Mouse (Mus musculus): ENCODE results near the gene Dock4. TPM values are rescaled to one million over a fixed set of nuclear protein-coding genes. Genes with fewer than 3 reads are reported as not detected.

Gene Dock4
- polyA plus RNA-seq, 1 experiment from 2014 or later: 0.61 TPM

- no peak overlapping the region for H3K4me3 ChIP-seq (replicated peaks)
- no peak overlapping the region for H3K27ac ChIP-seq
- DNase-seq (no peak), ATAC-seq (ENCODE audit: low read depth) (no peak)
- H3K9ac ChIP-seq: no peak overlapping the region
- no peak overlapping the region for H3K4me2 ChIP-seq
- no peaks in the 10 kb centered on the region for H3K36me3 ChIP-seq
- H3K4me1 ChIP-seq (replicated peaks): no peaks in the 10 kb centered on the region
- H3K9me3 ChIP-seq (replicated peaks): no peaks in the 10 kb centered on the region
- no peaks in the 10 kb centered on the region for H3K27me3 ChIP-seq
- 39% methylated on average over 5 of the region's 5 CpGs for WGBS (ENCODE audit: insufficient replicate concordance)
These were observed 268.5 kb downstream of the Dock4 start for GRCm38 (mm10) chr12:40714288-40714687.

GRCm38 (mm10) chr12:40715174-40715573 lies 269.4 kb downstream of the Dock4 start:
- Histone ChIP-seq H3K27ac (no peak overlapping the region), H3K36me3 (no peaks in the 10 kb centered on the region), H3K9ac (no peak overlapping the region), H3K4me1 (replicated peaks) (no peaks in the 10 kb centered on the region), H3K27me3 (no peaks in the 10 kb centered on the region), H3K9me3 (replicated peaks) (no peaks in the 10 kb centered on the region), H3K4me3 (replicated peaks) (no peak overlapping the region), H3K4me2 (no peak overlapping the region)
- ATAC-seq (ENCODE audit: low read depth) (no peak), DNase-seq (no peak)
- WGBS (ENCODE audit: insufficient replicate concordance): 58% methylated on average over 2 of the region's 2 CpGs

DNA sequence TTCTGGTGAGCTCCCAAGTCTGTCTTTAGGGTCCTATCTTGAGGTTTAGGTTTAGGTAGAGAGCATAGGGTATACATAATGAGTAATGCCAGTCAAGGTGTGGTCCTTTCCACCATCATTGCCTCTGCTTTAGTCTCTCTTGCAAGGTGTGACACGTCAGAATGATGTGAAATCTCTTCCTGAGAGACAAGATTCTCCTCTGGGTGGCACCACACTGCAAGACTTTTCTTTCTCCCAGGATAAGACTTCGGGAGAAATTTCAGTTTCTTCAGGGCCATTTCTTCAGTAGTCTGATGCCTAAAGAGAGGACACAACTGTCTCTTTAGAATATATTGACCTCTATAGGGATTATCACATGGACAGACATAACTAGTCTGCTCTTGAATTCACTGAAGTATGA lies 282.6 kb downstream of the Dock4 start:
- Histone ChIP-seq H3K4me3 (replicated peaks) (no peak overlapping the region), H3K27ac (no peak overlapping the region), H3K9me3 (replicated peaks) (no peaks in the 10 kb centered on the region), H3K4me2 (no peak overlapping the region), H3K9ac (no peak overlapping the region), H3K36me3 (no peaks in the 10 kb centered on the region), H3K4me1 (replicated peaks) (no peaks in the 10 kb centered on the region), H3K27me3 (no peaks in the 10 kb centered on the region)
- ATAC-seq (ENCODE audit: low read depth): no peak
- WGBS (ENCODE audit: insufficient replicate concordance): 41% methylated on average over 2 of the region's 2 CpGs
- DNase-seq: no peak

GRCm38 (mm10) chr12:40730756-40731155 lies 285.0 kb downstream of the Dock4 start:
- no peak for ATAC-seq (ENCODE audit: low read depth)
- Histone ChIP-seq H3K27me3 (no peaks in the 10 kb centered on the region), H3K36me3 (no peaks in the 10 kb centered on the region), H3K4me2 (no peak overlapping the region), H3K9ac (no peak overlapping the region), H3K9me3 (replicated peaks) (no peaks in the 10 kb centered on the region), H3K4me3 (replicated peaks) (no peak overlapping the region), H3K27ac (no peak overlapping the region), H3K4me1 (replicated peaks) (no peaks in the 10 kb centered on the region)
- DNase-seq: no peak
- 69% methylated on average over 3 of the region's 3 CpGs for WGBS (ENCODE audit: insufficient replicate concordance)

- H3K4me2 ChIP-seq: no peak overlapping the region
These were observed 299.7 kb downstream of the Dock4 start for GRCm38 (mm10) chr12:40745501-40745900.

GRCm38 (mm10) chr12:40746081-40746480 lies 300.3 kb downstream of the Dock4 start:
- H3K9me3 ChIP-seq (replicated peaks): no peaks in the 10 kb centered on the region
- H3K27ac ChIP-seq: no peak overlapping the region
- ATAC-seq (ENCODE audit: low read depth) (no peak), DNase-seq (no peak)
- no peak overlapping the region for H3K4me3 ChIP-seq (replicated peaks)
- no peak overlapping the region for H3K9ac ChIP-seq
- H3K4me1 ChIP-seq (replicated peaks): no peaks in the 10 kb centered on the region
- WGBS (ENCODE audit: insufficient replicate concordance): 69% methylated on average over 3 of the region's 3 CpGs
- H3K4me2 ChIP-seq: no peak overlapping the region
- H3K36me3 ChIP-seq: no peaks in the 10 kb centered on the region
- H3K27me3 ChIP-seq: no peaks in the 10 kb centered on the region

More at GRCm38 (mm10) chr12:40745501-40745900, 299.7 kb downstream of the Dock4 start:
- no peak for ATAC-seq (ENCODE audit: low read depth)
- H3K9ac ChIP-seq: no peak overlapping the region
- DNase-seq: no peak
- no peaks in the 10 kb centered on the region for H3K9me3 ChIP-seq (replicated peaks)
- H3K27me3 ChIP-seq: no peaks in the 10 kb centered on the region
- no peak overlapping the region for H3K4me3 ChIP-seq (replicated peaks)
- 72% methylated on average over 7 of the region's 7 CpGs for WGBS (ENCODE audit: insufficient replicate concordance)
- no peak overlapping the region for H3K27ac ChIP-seq
- H3K4me1 ChIP-seq (replicated peaks): no peaks in the 10 kb centered on the region
- H3K36me3 ChIP-seq: no peaks in the 10 kb centered on the region

DNA sequence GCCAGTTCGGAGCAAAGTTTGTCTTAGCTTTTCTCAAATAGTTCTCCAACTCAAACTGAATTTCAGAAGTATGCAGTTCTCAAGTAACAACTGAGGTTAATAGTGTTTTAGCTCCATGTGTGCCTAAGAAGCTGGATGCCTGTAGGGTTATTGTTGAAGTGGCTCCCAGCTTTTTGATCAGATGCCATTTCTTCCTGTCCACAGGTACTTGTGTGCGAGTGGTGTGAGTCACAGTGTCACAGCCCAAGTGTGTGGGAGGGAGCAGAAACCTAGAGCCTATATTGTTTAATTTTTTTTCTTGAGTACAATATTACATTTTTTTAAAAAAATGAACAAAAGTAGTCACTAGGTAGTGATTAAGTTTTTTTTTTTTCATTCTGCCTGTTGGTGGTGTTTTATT lies 313.5 kb downstream of the Dock4 start:
- H3K9ac ChIP-seq: no peak overlapping the region
- no peak overlapping the region for H3K4me3 ChIP-seq (replicated peaks)
- no peak overlapping the region for H3K4me2 ChIP-seq
- DNase-seq (no peak), ATAC-seq (ENCODE audit: low read depth) (no peak)
- WGBS (ENCODE audit: insufficient replicate concordance): 75% methylated on average over 2 of the region's 2 CpGs
- no peaks in the 10 kb centered on the region for H3K36me3 ChIP-seq
- no peaks in the 10 kb centered on the region for H3K4me1 ChIP-seq (replicated peaks)
- no peaks in the 10 kb centered on the region for H3K27me3 ChIP-seq
- H3K27ac ChIP-seq: no peak overlapping the region
- no peaks in the 10 kb centered on the region for H3K9me3 ChIP-seq (replicated peaks)

- no peak for DNase-seq
- Histone ChIP-seq H3K9me3 (replicated peaks) (no peaks in the 10 kb centered on the region), H3K4me1 (replicated peaks) (no peaks in the 10 kb centered on the region), H3K27ac (no peak overlapping the region), H3K4me3 (replicated peaks) (no peak overlapping the region), H3K36me3 (no peaks in the 10 kb centered on the region), H3K27me3 (no peaks in the 10 kb centered on the region), H3K4me2 (no peak overlapping the region), H3K9ac (no peak overlapping the region)
- WGBS (ENCODE audit: insufficient replicate concordance): 72% methylated on average over 8 of the region's 8 CpGs
- ATAC-seq (ENCODE audit: low read depth): no peak
These were observed 321.6 kb downstream of the Dock4 start for GRCm38 (mm10) chr12:40767258-40767816.

DNA sequence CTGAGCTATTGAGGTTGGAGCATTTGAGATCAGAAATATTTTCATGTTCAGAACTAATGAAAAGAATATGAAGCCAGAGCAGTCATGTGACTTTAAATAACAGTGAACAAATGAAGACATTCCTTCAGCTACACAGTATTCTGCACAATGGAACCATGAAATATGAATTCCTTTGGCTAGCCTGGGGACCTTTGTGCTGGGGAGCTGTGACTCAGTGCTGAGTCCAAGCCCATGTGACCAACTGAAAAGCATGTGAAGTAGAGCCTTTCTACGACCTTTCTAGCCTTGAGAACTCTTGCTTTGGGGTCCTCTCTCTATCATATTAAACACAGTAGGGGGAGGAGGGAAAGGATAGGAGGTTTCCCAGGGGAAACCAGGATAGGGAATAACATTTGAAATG lies 327.3 kb downstream of the Dock4 start:
- no peaks in the 10 kb centered on the region for H3K27me3 ChIP-seq
- no peaks in the 10 kb centered on the region for H3K4me1 ChIP-seq (replicated peaks)
- no peak overlapping the region for H3K4me2 ChIP-seq
- no peak for DNase-seq
- H3K36me3 ChIP-seq: no peaks in the 10 kb centered on the region
- ATAC-seq (ENCODE audit: low read depth): no peak
- no peaks in the 10 kb centered on the region for H3K9me3 ChIP-seq (replicated peaks)
- no peak overlapping the region for H3K4me3 ChIP-seq (replicated peaks)
- no peak overlapping the region for H3K27ac ChIP-seq
- no peak overlapping the region for H3K9ac ChIP-seq
- 41% methylated on average over 1 of the region's 1 CpGs for WGBS (ENCODE audit: insufficient replicate concordance)

DNA sequence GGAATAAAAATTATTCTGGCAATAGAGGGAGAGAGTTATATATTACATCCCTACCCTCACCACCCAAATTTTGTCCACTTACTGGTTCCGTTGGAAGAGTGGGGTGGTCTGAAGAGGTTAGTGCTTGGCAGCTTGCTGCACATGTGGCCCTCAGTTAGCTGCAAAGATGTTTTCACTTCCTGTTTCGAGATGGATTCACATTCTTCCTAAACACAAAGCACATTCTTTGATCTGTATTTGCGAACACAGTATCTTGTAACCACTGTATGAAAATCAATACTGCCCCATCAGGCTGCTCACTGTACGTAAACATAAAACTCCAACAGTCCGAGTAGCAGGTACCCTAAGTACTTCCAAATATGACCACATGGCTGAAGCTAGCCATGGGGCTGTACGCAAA lies 335.8 kb downstream of the Dock4 start:
- Histone ChIP-seq H3K27me3 (no peaks in the 10 kb centered on the region), H3K4me1 (replicated peaks) (no peaks in the 10 kb centered on the region), H3K9me3 (replicated peaks) (no peaks in the 10 kb centered on the region), H3K36me3 (no peaks in the 10 kb centered on the region), H3K4me3 (replicated peaks) (no peak overlapping the region), H3K4me2 (no peak overlapping the region), H3K9ac (no peak overlapping the region), H3K27ac (no peak overlapping the region)
- no peak for DNase-seq
- no peak for ATAC-seq (ENCODE audit: low read depth)
- WGBS (ENCODE audit: insufficient replicate concordance): 63% methylated on average over 6 of the region's 6 CpGs

DNA sequence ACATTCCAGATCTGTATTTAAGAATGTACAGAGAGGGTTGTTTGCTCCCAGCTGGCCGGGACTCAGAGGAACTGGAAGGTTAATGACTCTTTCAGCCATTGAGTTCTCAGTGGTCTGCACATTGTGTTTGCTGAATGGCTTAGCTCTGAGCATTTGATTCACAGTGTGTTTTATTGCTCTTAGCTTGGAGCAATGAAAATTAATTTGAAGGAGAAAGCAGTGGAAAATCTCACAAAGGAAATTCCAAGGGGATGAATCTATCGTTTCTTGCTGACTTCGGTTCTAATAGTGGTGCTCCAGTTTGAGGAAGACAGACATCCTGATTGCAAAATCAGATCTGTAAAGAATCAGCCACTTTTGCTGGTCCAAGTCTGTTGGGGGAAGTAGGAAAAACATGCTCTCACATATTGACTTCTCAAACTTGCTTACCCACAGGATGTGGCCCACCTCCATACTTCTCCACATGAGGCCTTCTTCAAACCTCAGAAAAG lies 342.9 kb downstream of the Dock4 start:
- Histone ChIP-seq H3K9ac (no peak overlapping the region), H3K4me2 (no peak overlapping the region)
- 16% methylated on average over 3 of the region's 3 CpGs for WGBS (ENCODE audit: insufficient replicate concordance)

More for the DNA sequence above, 342.9 kb downstream of the Dock4 start:
- Histone ChIP-seq H3K27ac (no peak overlapping the region), H3K4me3 (replicated peaks) (no peak overlapping the region), H3K36me3 (no peaks in the 10 kb centered on the region), H3K27me3 (no peaks in the 10 kb centered on the region), H3K4me1 (replicated peaks) (no peaks in the 10 kb centered on the region), H3K9me3 (replicated peaks) (no peaks in the 10 kb centered on the region)
- DNase-seq (no peak), ATAC-seq (ENCODE audit: low read depth) (no peak)

Measured in liver, embryonic 13.5 days (tissue).